Mouse (Mus musculus) CH12.LX (cell line): ENCODE results near the gene Nmral1. TPM values are rescaled to one million over a fixed set of nuclear protein-coding genes. Genes with fewer than 3 reads are reported as not detected.

ENCODE experiments used
- DNase-seq: peaks from one replicate; pipeline ENCODE4 v3.0.0-alpha.2; 2013; ENCODE audit errors: extremely low read depth
- H3K27ac ChIP-seq: 2 replicates; pipeline ENCODE4 v1.5.1; 2012; ENCODE audit warnings: low read depth, mild to moderate bottlenecking, control low read depth, moderate library complexity; ENCODE audit not compliant: insufficient read depth
- H3K27me3 ChIP-seq: replicated peaks from 2 replicates; pipeline ENCODE3; 2012; ENCODE audit warnings: inconsistent platforms
- H3K36me3 ChIP-seq, 2 experiments: replicated peaks in 1 of 2; 2 replicates each; pipeline versions ENCODE3 to v1.6.1; 2012; ENCODE audit warnings: inconsistent platforms in 1 of 2, low read length in 1 of 2, mild to moderate bottlenecking in 1 of 2, mixed read lengths in 1 of 2, moderate library complexity in 1 of 2; ENCODE audit not compliant: control insufficient read depth in 1 of 2, insufficient read depth in 1 of 2
- H3K4me1 ChIP-seq, 2 experiments: 2 replicates each; pipeline ENCODE4 v1.6.1; 2012; ENCODE audit warnings: inconsistent platforms in 1 of 2, moderate library complexity in 1 of 2; ENCODE audit not compliant: insufficient read depth in 2 of 2, control insufficient read depth in 1 of 2
- H3K4me2 ChIP-seq: 2 replicates; pipeline ENCODE4 v1.6.1; 2012; ENCODE audit warnings: low read depth, mild to moderate bottlenecking, control low read depth; ENCODE audit not compliant: poor library complexity, insufficient read depth, severe bottlenecking
- H3K4me3 ChIP-seq, 3 experiments: fragments of 150-350 bp in 1 of 3; sonication (generic) in 1 of 3; replicated peaks in 1 of 3; 2 replicates each; pipeline versions ENCODE3 to v1.5.1; 2011 to 2012; ENCODE audit warnings: low read depth in 2 of 3, low read length in 2 of 3, mild to moderate bottlenecking in 2 of 3, moderate library complexity in 2 of 3, control low read depth in 1 of 3, improper control_type of control experiment in 1 of 3, inconsistent platforms in 1 of 3, mixed read lengths in 1 of 3; ENCODE audit not compliant: poor library complexity in 1 of 3
- H3K79me2 ChIP-seq: replicated peaks from 2 replicates; pipeline ENCODE4 v1.6.1; 2012; ENCODE audit warnings: mild to moderate bottlenecking, moderate library complexity; ENCODE audit not compliant: control insufficient read depth, poor library complexity, insufficient read depth, severe bottlenecking; ENCODE audit errors: extremely low read depth
- H3K9ac ChIP-seq: 2 replicates; pipeline ENCODE4 v1.6.1; 2012; ENCODE audit warnings: low read depth, mild to moderate bottlenecking, control low read depth, moderate library complexity; ENCODE audit not compliant: insufficient read depth
- H3K9me3 ChIP-seq: replicated peaks from 2 replicates; pipeline ENCODE3; 2012; ENCODE audit warnings: low read length, inconsistent platforms, mixed read lengths
- CHD1 ChIP-seq: IDR thresholded peaks from 2 replicates; pipeline ENCODE4 v1.6.1; 2012; ENCODE audit warnings: low read depth, low read length, improper control_type of control experiment, inconsistent platforms
- CHD2 ChIP-seq: IDR thresholded peaks from 2 replicates; pipeline ENCODE4 v1.6.1; 2011; ENCODE audit warnings: low read length, improper control_type of control experiment
- CTCF ChIP-seq, 2 experiments: IDR thresholded peaks in 1 of 2; conservative IDR thresholded peaks in 1 of 2; 2 replicates each; pipeline ENCODE4 v1.5.1; 2011 to 2012; ENCODE audit warnings: low read depth in 2 of 2, low read length in 2 of 2, improper control_type of control experiment in 1 of 2, inconsistent platforms in 1 of 2, mild to moderate bottlenecking in 1 of 2, moderate library complexity in 1 of 2
- ELF1 ChIP-seq: IDR thresholded peaks from 2 replicates; pipeline ENCODE4 v1.6.1; 2014; ENCODE audit warnings: low read depth, mild to moderate bottlenecking, inconsistent platforms, low read length, improper control_type of control experiment
- EP300 ChIP-seq: IDR thresholded peaks from 2 replicates; pipeline ENCODE4 v1.6.1; 2011; ENCODE audit warnings: low read length, improper control_type of control experiment
- GABPA ChIP-seq: IDR thresholded peaks from 2 replicates; pipeline ENCODE4 v1.6.1; 2012; ENCODE audit warnings: low read depth, low read length, improper control_type of control experiment, inconsistent platforms; ENCODE audit not compliant: insufficient replicate concordance
- IRF4 ChIP-seq: IDR thresholded peaks from 2 replicates; pipeline ENCODE4 v1.6.1; 2014; ENCODE audit warnings: low read depth, mild to moderate bottlenecking, inconsistent platforms, low read length, improper control_type of control experiment
- MAX ChIP-seq: IDR thresholded peaks from 2 replicates; pipeline ENCODE4 v1.6.1; 2011; ENCODE audit warnings: low read length, improper control_type of control experiment
- MAZ ChIP-seq: IDR thresholded peaks from 2 replicates; pipeline ENCODE4 v1.6.1; 2012; ENCODE audit warnings: low read depth, mild to moderate bottlenecking, inconsistent platforms, low read length, improper control_type of control experiment, moderate library complexity
- MEF2A ChIP-seq: IDR thresholded peaks from 2 replicates; pipeline ENCODE4 v1.6.1; 2014; ENCODE audit warnings: low read depth, mild to moderate bottlenecking, inconsistent platforms, low read length, improper control_type of control experiment, borderline replicate concordance
- MYC ChIP-seq: IDR thresholded peaks from 2 replicates; pipeline ENCODE4 v1.6.1; 2011; ENCODE audit warnings: low read depth, mild to moderate bottlenecking, improper control_type of control experiment, low read length
- PAX5 ChIP-seq: IDR thresholded peaks from 2 replicates; pipeline ENCODE4 v1.6.1; 2012; ENCODE audit warnings: low read length, inconsistent platforms, mixed read lengths
- POLR2AphosphoS2 ChIP-seq: IDR thresholded peaks from 2 replicates; pipeline ENCODE4 v1.6.1; 2011; ENCODE audit warnings: low read depth, low read length, improper control_type of control experiment
- SIN3A ChIP-seq: IDR thresholded peaks from 2 replicates; pipeline ENCODE4 v1.6.1; 2012; ENCODE audit warnings: low read length, improper control_type of control experiment, inconsistent platforms
- TBP ChIP-seq: conservative IDR thresholded peaks from 2 replicates; pipeline ENCODE4 v1.6.1; 2011; ENCODE audit warnings: low read depth, low read length, improper control_type of control experiment
- TCF12 ChIP-seq: IDR thresholded peaks from 2 replicates; pipeline ENCODE4 v1.6.1; 2014; ENCODE audit warnings: low read depth, mild to moderate bottlenecking, inconsistent platforms, low read length, improper control_type of control experiment
- USF1 ChIP-seq: IDR thresholded peaks from 2 replicates; pipeline ENCODE4 v1.6.1; 2014; ENCODE audit warnings: low read depth, mild to moderate bottlenecking, inconsistent platforms, low read length, improper control_type of control experiment
- USF2 ChIP-seq: conservative IDR thresholded peaks from 2 replicates; pipeline ENCODE4 v1.6.1; 2011; ENCODE audit warnings: low read depth, low read length, improper control_type of control experiment
- ZKSCAN1 ChIP-seq: IDR thresholded peaks from 2 replicates; pipeline ENCODE4 v1.6.1; 2012; ENCODE audit warnings: low read depth, inconsistent platforms, low read length, improper control_type of control experiment, borderline replicate concordance
- ZNF384 ChIP-seq: IDR thresholded peaks from 2 replicates; pipeline ENCODE4 v1.6.1; 2012; ENCODE audit warnings: low read depth, low read length, improper control_type of control experiment, inconsistent platforms
- dilution Hi-C: fragments of 300-500 bp; cut with MboI; formaldehyde crosslinking; loops from 2 replicates; pipeline ENCODE4 v1.14.3; 2020; ENCODE audit warnings: low sequenced_read_pairs; ENCODE audit not compliant: extremely low pct_unique_long_range_greater_than_20kb, extremely low pct_ligation_motif_present
- in situ Hi-C: fragments of 300-500 bp; cut with MboI; formaldehyde crosslinking; loops from 3 replicates; pipeline ENCODE4 v1.14.3; 2019; ENCODE audit warnings: low sequenced_read_pairs, low pct_ligation_motif_present, low pct_unique_long_range_greater_than_20kb, mixed read lengths
- polyA plus RNA-seq: library from polyadenylated mRNA; unstranded; fragments of >175 nt; gene quantifications from 2 replicates; pipeline ENCODE4 v1.2.1, GENCODE M21; 2012; ENCODE audit warnings: low read depth; ENCODE audit not compliant: insufficient read length
- total RNA-seq, 2 experiments: library from RNA; depleted of rRNA; stranded (reverse); fragments of 300-350 nt in 1 of 2; fragments of >200 nt in 1 of 2; gene quantifications; 2 replicates each; pipeline ENCODE4 v1.2.3; 2012 to 2014

The Nmral1 gene
- total and polyA plus RNA-seq, 3 experiments: 2.4 to 20.0 (median 3.2) TPM

DNA sequence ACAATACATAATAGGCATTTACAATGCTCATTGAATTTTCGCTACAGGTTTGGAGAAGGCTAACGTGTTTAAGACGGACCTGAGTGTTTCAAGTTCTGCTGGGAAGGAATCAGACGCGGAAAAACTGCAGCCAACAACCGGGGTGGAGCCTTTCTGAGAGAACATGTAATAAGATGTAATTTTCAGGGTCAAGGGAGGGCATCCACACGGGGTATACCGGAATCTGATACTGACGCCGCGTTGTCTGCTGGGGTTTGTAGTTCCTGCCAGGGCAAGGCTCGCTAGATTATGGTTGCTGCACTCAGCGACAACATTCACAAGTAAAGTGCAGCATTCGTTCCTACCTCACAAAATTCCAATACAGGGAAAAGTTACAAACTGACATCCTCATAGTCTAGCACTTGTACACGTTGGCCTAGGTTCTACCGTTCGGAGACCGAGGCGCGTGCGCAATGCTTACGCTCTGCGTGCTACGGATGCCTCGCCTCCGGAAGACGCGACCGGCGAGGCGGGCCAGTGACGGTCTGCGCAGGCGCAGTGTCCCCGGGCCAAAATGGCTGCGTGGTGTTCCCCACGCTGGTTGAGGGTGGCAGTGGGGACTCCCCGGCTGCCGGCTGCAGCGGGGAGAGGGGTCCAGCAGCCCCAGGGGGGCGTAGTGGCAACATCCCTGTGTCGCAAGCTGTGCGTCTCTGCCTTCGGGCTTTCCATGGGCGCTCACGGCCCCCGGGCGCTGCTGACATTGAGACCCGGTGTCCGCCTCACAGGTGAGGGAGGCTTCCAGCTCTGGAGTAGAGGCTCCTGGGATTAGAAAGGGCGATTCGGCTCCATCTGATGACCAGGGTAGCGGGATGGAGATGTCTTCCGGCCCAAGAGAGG is 35.3 kb downstream of the Nmral1 start (continued):
- no peak; the same call in 1 of the 2 replicates for TF ChIP-seq CHD2
- peak; percentile 85 for TF ChIP-seq TBP
- TF ChIP-seq USF2: no peak
- TF ChIP-seq TCF12: peak; percentile 99
- peak; percentile 68; the same call in 1 of the 2 replicates for TF ChIP-seq IRF4
- no peak for TF ChIP-seq PAX5
- TF ChIP-seq MEF2A: no peak
- no peak for TF ChIP-seq ZNF384
- TF ChIP-seq CHD1: 0 out of 2 replicates have a peak, but pooled peaks have one; percentile 36
- peak; percentile 42; the same call in 1 of the 2 replicates for TF ChIP-seq GABPA

DNA sequence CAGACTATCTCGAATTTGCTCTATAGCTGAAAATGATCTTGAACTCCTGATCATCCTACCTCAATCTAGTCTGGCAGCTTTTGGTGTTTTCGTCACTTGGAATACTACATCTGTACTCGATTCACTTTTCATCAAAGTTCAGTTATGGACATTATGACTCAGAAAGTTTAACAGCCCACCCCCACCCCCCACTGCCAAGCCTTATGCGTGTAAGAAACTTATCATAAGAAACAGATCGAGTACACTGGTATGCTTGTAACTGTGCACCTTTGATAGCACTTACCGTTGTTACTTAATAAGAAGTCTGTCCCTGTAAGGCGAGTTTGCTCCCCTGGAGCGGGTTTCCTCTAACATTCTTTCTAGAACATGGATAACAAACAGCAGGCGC is 36.0 kb downstream of the Nmral1 start:
- peaks cover 13 to 52% of the 10 kb centered on the region in 2 experiments for H3K4me1 ChIP-seq
- peak overlapping the region; percentile 78 for H3K27ac ChIP-seq
- peak overlapping the region; percentile 63 to 83 (median 81) for H3K4me3 ChIP-seq
- peak; percentile 36; the same call in 1 of the 2 replicates for TF ChIP-seq CHD2
- no peak for TF ChIP-seq MAZ
- no peak for TF ChIP-seq MEF2A
- TF ChIP-seq ELF1: no peak
- TF ChIP-seq, all 38 proteins: peak for 1
- dilution Hi-C loops: no loop called here
- H3K27me3 ChIP-seq: no peaks in the 10 kb centered on the region
- H3K9me3 ChIP-seq: no peaks in the 10 kb centered on the region
- peaks cover 6 to 20% of the 10 kb centered on the region in 2 experiments for H3K36me3 ChIP-seq
- no peak for DNase-seq
- in situ Hi-C loops: no loop called here
- H3K79me2 ChIP-seq: peaks cover 27% of the 10 kb centered on the region
- peak overlapping the region; percentile 98 for H3K9ac ChIP-seq
- peak overlapping the region; percentile 89 for H3K4me2 ChIP-seq

DNA sequence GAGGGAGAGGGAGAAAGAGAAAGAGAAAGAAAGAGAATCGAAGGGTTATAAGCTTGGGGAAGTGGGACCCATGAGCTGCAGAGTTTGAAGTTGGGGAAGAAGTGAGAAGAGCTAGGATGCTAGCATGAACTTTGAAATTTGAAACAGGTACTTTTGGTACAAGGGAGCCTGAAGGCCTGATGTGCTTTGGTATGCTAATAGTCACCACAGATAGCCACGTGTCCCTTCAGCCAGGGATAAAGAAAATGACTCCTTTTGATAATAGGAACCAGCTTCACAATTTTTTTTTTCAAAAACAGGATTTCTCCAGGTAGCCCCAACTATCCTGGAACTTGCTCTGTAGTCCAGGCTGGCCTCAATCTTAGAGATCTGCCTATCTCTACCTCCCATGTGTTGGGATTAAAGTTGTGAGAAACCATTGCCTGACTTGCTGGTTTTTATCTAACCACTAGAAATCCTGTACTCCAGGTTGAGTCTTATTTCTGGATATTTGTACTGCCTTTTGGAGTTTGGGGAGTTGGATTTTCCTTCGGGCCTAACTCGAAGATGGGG is 36.5 kb downstream of the Nmral1 start:
- Histone ChIP-seq H3K27ac (peak overlapping the region; percentile 78), H3K4me1 (peaks cover 17 to 56% of the 10 kb centered on the region in 2 experiments), H3K4me2 (peak overlapping the region; percentile 89), H3K4me3 (peak overlapping the region; percentile 63 to 83 (median 81)), H3K9me3 (no peaks in the 10 kb centered on the region), H3K36me3 (peaks cover 4 to 16% of the 10 kb centered on the region in 2 experiments), H3K27me3 (no peaks in the 10 kb centered on the region), H3K9ac (peak overlapping the region; percentile 98), H3K79me2 (peaks cover 27% of the 10 kb centered on the region)
- TF ChIP-seq POLR2AphosphoS2 (no peak), CHD2 (no peak), MAX (peak; percentile 89), MYC (peak; percentile 86; the same call in 1 of the 2 replicates), USF1 (peak; percentile 61), SIN3A (0 out of 2 replicates have a peak, but pooled peaks have one; percentile 15), CTCF (conservative IDR thresholded peaks at IDR 0.05 in 1 of 2, IDR thresholded peaks at IDR 0.05 in 1 of 2; ENCODE audit: low read depth in 2 of 2, low read length in 2 of 2) (no peak), EP300 (0 out of 2 replicates have a peak, but pooled peaks have one; percentile 32), USF2 (peak; percentile 34), GABPA (no peak), ZKSCAN1 (no peak)
- dilution Hi-C loops (no loop called here), in situ Hi-C loops (no loop called here)
- DNase-seq: no peak
